Mouse (Mus musculus) liver, adult 10 weeks (tissue): ENCODE results near the gene Gm8220. TPM values are rescaled to one million over a fixed set of nuclear protein-coding genes. Genes with fewer than 3 reads are reported as not detected.

Experiments used
- polyA plus RNA-seq: library from polyadenylated mRNA; stranded (reverse); fragments of 350-450 nt; fragmentation: Illumina TruSeq; extraction: RNeasy Lipid Tissue Mini Kit (QIAGEN cat#74804); gene quantifications from one replicate; pipeline ENCODE4 v1.2.3, GENCODE M21; 2014; ENCODE audit warnings: low read depth, low replicate concordance

Gene Gm8220
- not detected for polyA plus RNA-seq

GRCm38 (mm10) chr14:44285280-44285679 is at the start of gene Gm8220:
Gene Gm8220 (plus strand): TSS chr14:44285580.

GRCm38 (mm10) chr14:44338484-44338883 is 53.1 kb downstream of the Gm8220 start, which contains the start of gene Gm5930:
Gene Gm5930 (minus strand): TSS chr14:44338584.

Other genes starting within 250 kb of the Gm8220 start
- 11.1 TPM for gene Ear2, start 182.9 kb upstream of the Gm8220 start, polyA plus RNA-seq
- gene Gm3327, start 161.7 kb upstream of the Gm8220 start, polyA plus RNA-seq: not detected
- not detected for gene Gm8212, start 87.9 kb upstream of the Gm8220 start, polyA plus RNA-seq
- gene 4930503E14Rik, start 72.3 kb upstream of the Gm8220 start, polyA plus RNA-seq: not detected
- not detected for gene Gm5930, start 53.0 kb downstream of the Gm8220 start, polyA plus RNA-seq
- gene Gm8229, start 79.8 kb downstream of the Gm8220 start, polyA plus RNA-seq: not detected
- gene Gm3371, start 125.1 kb downstream of the Gm8220 start, polyA plus RNA-seq: not detected
- not detected for gene Gm8232, start 148.1 kb downstream of the Gm8220 start, polyA plus RNA-seq
- not detected for gene BC061237, start 206.9 kb downstream of the Gm8220 start, polyA plus RNA-seq
- gene Gm17093, start 232.7 kb downstream of the Gm8220 start, polyA plus RNA-seq: not detected